ENCODE assay signal across 8 mouse cellular contexts in genomic region chr10:99459823-99460361, GRCm38 (mm10).
DNase-seq lines count a peak whose midpoint lies in the region; ATAC-seq lines count a peak whose summit lies in the region.

No protein-coding gene starts in this region.

- 38% methylated on average over 10 of the region's 10 CpGs for WGBS in kidney, embryonic 15.5 days

- peak overlapping the region; percentile 41 for H3K4me2 ChIP-seq in kidney, embryonic 15.5 days

- H3K4me3 ChIP-seq in kidney, embryonic 15.5 days (replicated peaks) = no peak overlapping the region

- peak; percentile 9 for DNase-seq in ovary, postnatal 14 days (ENCODE audit: low spot score)
- DNase-seq in ovary, postnatal 36 days (ENCODE audit: low spot score) = no peak
- peak; percentile 21 to 53 for DNase-seq in adrenal gland, postnatal 36 days
- DNase-seq in heart, adult 18-20 months = peak; percentile 60 to 79
- DNase-seq in thymus, postnatal 14 days = peak; percentile 75
- DNase-seq in cerebellum, adult 9-11 months = no peak

- no peaks in the 10 kb centered on the region for H3K9me3 ChIP-seq in kidney, embryonic 15.5 days (replicated peaks)

- no peak for ATAC-seq in kidney, embryonic 15.5 days (replicated peaks; ENCODE audit: low FRiP score)
- ATAC-seq in megakaryocyte, adult 5-6 weeks (ENCODE audit: poor library complexity, severe bottlenecking) = peak; percentile 73

- peak overlapping the region; percentile 41 for H3K27ac ChIP-seq in kidney, embryonic 15.5 days

- H3K4me1 ChIP-seq in kidney, embryonic 15.5 days = peaks cover 33% of the 10 kb centered on the region

- no peak overlapping the region for H3K9ac ChIP-seq in kidney, embryonic 15.5 days

- H3K36me3 ChIP-seq in kidney, embryonic 15.5 days = no peaks in the 10 kb centered on the region

- H3K27me3 ChIP-seq in kidney, embryonic 15.5 days = no peaks in the 10 kb centered on the region

Comparison
In these comparisons a context has a peak if more than half of its experiments do, and no peak if none do; other contexts are left out.
1. DNase-seq: peak in ovary, postnatal 14 days (single experiment), adrenal gland, postnatal 36 days (2 of 2), heart, adult 18-20 months (2 of 2) and thymus, postnatal 14 days (single experiment); none in ovary, postnatal 36 days (single experiment) and cerebellum, adult 9-11 months (single experiment).